Mouse (Mus musculus) CH12.LX (cell line): Measurements from ENCODE around the gene Frmd5. TPM values are rescaled to one million over a fixed set of nuclear protein-coding genes. Genes with fewer than 3 reads are reported as not detected.

Experiments used
- DNase-seq: peaks from one replicate; pipeline ENCODE4 v3.0.0-alpha.2; 2013; ENCODE audit errors: extremely low read depth
- H3K27ac ChIP-seq: 2 replicates; pipeline ENCODE4 v1.5.1; 2012; ENCODE audit warnings: low read depth, mild to moderate bottlenecking, control low read depth, moderate library complexity; ENCODE audit not compliant: insufficient read depth
- H3K27me3 ChIP-seq: replicated peaks from 2 replicates; pipeline ENCODE3; 2012; ENCODE audit warnings: inconsistent platforms
- H3K36me3 ChIP-seq, 2 experiments: replicated peaks in 1 of 2; 2 replicates each; pipeline versions ENCODE3 to v1.6.1; 2012; ENCODE audit warnings: inconsistent platforms in 1 of 2, low read length in 1 of 2, mild to moderate bottlenecking in 1 of 2, mixed read lengths in 1 of 2, moderate library complexity in 1 of 2; ENCODE audit not compliant: control insufficient read depth in 1 of 2, insufficient read depth in 1 of 2
- H3K4me1 ChIP-seq, 2 experiments: 2 replicates each; pipeline ENCODE4 v1.6.1; 2012; ENCODE audit warnings: inconsistent platforms in 1 of 2, moderate library complexity in 1 of 2; ENCODE audit not compliant: insufficient read depth in 2 of 2, control insufficient read depth in 1 of 2
- H3K4me2 ChIP-seq: 2 replicates; pipeline ENCODE4 v1.6.1; 2012; ENCODE audit warnings: low read depth, mild to moderate bottlenecking, control low read depth; ENCODE audit not compliant: poor library complexity, insufficient read depth, severe bottlenecking
- H3K4me3 ChIP-seq, 3 experiments: fragments of 150-350 bp in 1 of 3; sonication (generic) in 1 of 3; replicated peaks in 1 of 3; 2 replicates each; pipeline versions ENCODE3 to v1.5.1; 2011 to 2012; ENCODE audit warnings: low read depth in 2 of 3, low read length in 2 of 3, mild to moderate bottlenecking in 2 of 3, moderate library complexity in 2 of 3, control low read depth in 1 of 3, improper control_type of control experiment in 1 of 3, inconsistent platforms in 1 of 3, mixed read lengths in 1 of 3; ENCODE audit not compliant: poor library complexity in 1 of 3
- H3K79me2 ChIP-seq: replicated peaks from 2 replicates; pipeline ENCODE4 v1.6.1; 2012; ENCODE audit warnings: mild to moderate bottlenecking, moderate library complexity; ENCODE audit not compliant: control insufficient read depth, poor library complexity, insufficient read depth, severe bottlenecking; ENCODE audit errors: extremely low read depth
- H3K9ac ChIP-seq: 2 replicates; pipeline ENCODE4 v1.6.1; 2012; ENCODE audit warnings: low read depth, mild to moderate bottlenecking, control low read depth, moderate library complexity; ENCODE audit not compliant: insufficient read depth
- H3K9me3 ChIP-seq: replicated peaks from 2 replicates; pipeline ENCODE3; 2012; ENCODE audit warnings: low read length, inconsistent platforms, mixed read lengths
- BHLHE40 ChIP-seq: IDR thresholded peaks from 2 replicates; pipeline ENCODE4 v1.6.1; 2011; ENCODE audit warnings: mild to moderate bottlenecking, low read depth, low read length, improper control_type of control experiment
- CHD1 ChIP-seq: IDR thresholded peaks from 2 replicates; pipeline ENCODE4 v1.6.1; 2012; ENCODE audit warnings: low read depth, low read length, improper control_type of control experiment, inconsistent platforms
- CHD2 ChIP-seq: IDR thresholded peaks from 2 replicates; pipeline ENCODE4 v1.6.1; 2011; ENCODE audit warnings: low read length, improper control_type of control experiment
- CTCF ChIP-seq, 2 experiments: IDR thresholded peaks in 1 of 2; conservative IDR thresholded peaks in 1 of 2; 2 replicates each; pipeline ENCODE4 v1.5.1; 2011 to 2012; ENCODE audit warnings: low read depth in 2 of 2, low read length in 2 of 2, improper control_type of control experiment in 1 of 2, inconsistent platforms in 1 of 2, mild to moderate bottlenecking in 1 of 2, moderate library complexity in 1 of 2
- E2F4 ChIP-seq: IDR thresholded peaks from 2 replicates; pipeline ENCODE4 v1.6.1; 2011; ENCODE audit warnings: low read depth, low read length, improper control_type of control experiment; ENCODE audit not compliant: insufficient replicate concordance
- ETS1 ChIP-seq: conservative IDR thresholded peaks from 2 replicates; pipeline ENCODE4 v1.6.1; 2012; ENCODE audit warnings: low read depth, mild to moderate bottlenecking, inconsistent platforms, low read length, improper control_type of control experiment, moderate library complexity
- GABPA ChIP-seq: IDR thresholded peaks from 2 replicates; pipeline ENCODE4 v1.6.1; 2012; ENCODE audit warnings: low read depth, low read length, improper control_type of control experiment, inconsistent platforms; ENCODE audit not compliant: insufficient replicate concordance
- JUN ChIP-seq: IDR thresholded peaks from 2 replicates; pipeline ENCODE4 v1.6.1; 2011; ENCODE audit warnings: low read depth, mild to moderate bottlenecking, low read length, improper control_type of control experiment, moderate library complexity; ENCODE audit not compliant: insufficient read depth
- JUND ChIP-seq: conservative IDR thresholded peaks from 2 replicates; pipeline ENCODE4 v1.6.1; 2011; ENCODE audit warnings: low read depth, low read length, improper control_type of control experiment
- KAT2A ChIP-seq: IDR thresholded peaks from 2 replicates; pipeline ENCODE4 v1.6.1; 2012; ENCODE audit warnings: low read length, improper control_type of control experiment, inconsistent platforms; ENCODE audit not compliant: insufficient replicate concordance
- MAFK ChIP-seq: IDR thresholded peaks from 2 replicates; pipeline ENCODE4 v1.6.1; 2011; ENCODE audit warnings: low read length, improper control_type of control experiment; ENCODE audit not compliant: insufficient replicate concordance
- MAX ChIP-seq: IDR thresholded peaks from 2 replicates; pipeline ENCODE4 v1.6.1; 2011; ENCODE audit warnings: low read length, improper control_type of control experiment
- MAZ ChIP-seq: IDR thresholded peaks from 2 replicates; pipeline ENCODE4 v1.6.1; 2012; ENCODE audit warnings: low read depth, mild to moderate bottlenecking, inconsistent platforms, low read length, improper control_type of control experiment, moderate library complexity
- MXI1 ChIP-seq: IDR thresholded peaks from 2 replicates; pipeline ENCODE4 v1.6.1; 2011; ENCODE audit warnings: mild to moderate bottlenecking, low read depth, low read length, improper control_type of control experiment
- MYC ChIP-seq: IDR thresholded peaks from 2 replicates; pipeline ENCODE4 v1.6.1; 2011; ENCODE audit warnings: low read depth, mild to moderate bottlenecking, improper control_type of control experiment, low read length
- NRF1 ChIP-seq: IDR thresholded peaks from 2 replicates; pipeline ENCODE4 v1.6.1; 2014; ENCODE audit warnings: low read depth, mild to moderate bottlenecking, inconsistent platforms, low read length, improper control_type of control experiment, moderate library complexity
- PAX5 ChIP-seq: IDR thresholded peaks from 2 replicates; pipeline ENCODE4 v1.6.1; 2012; ENCODE audit warnings: low read length, inconsistent platforms, mixed read lengths
- POLR2A ChIP-seq: IDR thresholded peaks from 2 replicates; pipeline ENCODE4 v1.6.1; 2011; ENCODE audit warnings: low read depth, mild to moderate bottlenecking, improper control_type of control experiment, low read length
- POLR2AphosphoS2 ChIP-seq: IDR thresholded peaks from 2 replicates; pipeline ENCODE4 v1.6.1; 2011; ENCODE audit warnings: low read depth, low read length, improper control_type of control experiment
- SIN3A ChIP-seq: IDR thresholded peaks from 2 replicates; pipeline ENCODE4 v1.6.1; 2012; ENCODE audit warnings: low read length, improper control_type of control experiment, inconsistent platforms
- SMC3 ChIP-seq: IDR thresholded peaks from 2 replicates; pipeline ENCODE4 v1.6.1; 2011; ENCODE audit warnings: low read depth, low read length, improper control_type of control experiment
- TBP ChIP-seq: conservative IDR thresholded peaks from 2 replicates; pipeline ENCODE4 v1.6.1; 2011; ENCODE audit warnings: low read depth, low read length, improper control_type of control experiment
- UBTF ChIP-seq: IDR thresholded peaks from 2 replicates; pipeline ENCODE4 v1.6.1; 2012; ENCODE audit warnings: low read depth, mild to moderate bottlenecking, inconsistent platforms, low read length, improper control_type of control experiment, moderate library complexity
- USF2 ChIP-seq: conservative IDR thresholded peaks from 2 replicates; pipeline ENCODE4 v1.6.1; 2011; ENCODE audit warnings: low read depth, low read length, improper control_type of control experiment
- ZKSCAN1 ChIP-seq: IDR thresholded peaks from 2 replicates; pipeline ENCODE4 v1.6.1; 2012; ENCODE audit warnings: low read depth, inconsistent platforms, low read length, improper control_type of control experiment, borderline replicate concordance
- ZMIZ1 ChIP-seq: IDR thresholded peaks from 2 replicates; pipeline ENCODE4 v1.6.1; 2012; ENCODE audit warnings: low read depth, mild to moderate bottlenecking, inconsistent platforms, low read length, improper control_type of control experiment
- ZNF384 ChIP-seq: IDR thresholded peaks from 2 replicates; pipeline ENCODE4 v1.6.1; 2012; ENCODE audit warnings: low read depth, low read length, improper control_type of control experiment, inconsistent platforms
- dilution Hi-C: fragments of 300-500 bp; cut with MboI; formaldehyde crosslinking; loops from 2 replicates; pipeline ENCODE4 v1.14.3; 2020; ENCODE audit warnings: low sequenced_read_pairs; ENCODE audit not compliant: extremely low pct_unique_long_range_greater_than_20kb, extremely low pct_ligation_motif_present
- in situ Hi-C: fragments of 300-500 bp; cut with MboI; formaldehyde crosslinking; loops from 3 replicates; pipeline ENCODE4 v1.14.3; 2019; ENCODE audit warnings: low sequenced_read_pairs, low pct_ligation_motif_present, low pct_unique_long_range_greater_than_20kb, mixed read lengths
- polyA plus RNA-seq: library from polyadenylated mRNA; unstranded; fragments of >175 nt; gene quantifications from 2 replicates; pipeline ENCODE4 v1.2.1, GENCODE M21; 2012; ENCODE audit warnings: low read depth; ENCODE audit not compliant: insufficient read length
- total RNA-seq, 2 experiments: library from RNA; depleted of rRNA; stranded (reverse); fragments of 300-350 nt in 1 of 2; fragments of >200 nt in 1 of 2; gene quantifications; 2 replicates each; pipeline ENCODE4 v1.2.3; 2012 to 2014

Gene Frmd5
- total and polyA plus RNA-seq, 3 experiments, result 1.9 to 3.5 (median 3.2) TPM

DNA sequence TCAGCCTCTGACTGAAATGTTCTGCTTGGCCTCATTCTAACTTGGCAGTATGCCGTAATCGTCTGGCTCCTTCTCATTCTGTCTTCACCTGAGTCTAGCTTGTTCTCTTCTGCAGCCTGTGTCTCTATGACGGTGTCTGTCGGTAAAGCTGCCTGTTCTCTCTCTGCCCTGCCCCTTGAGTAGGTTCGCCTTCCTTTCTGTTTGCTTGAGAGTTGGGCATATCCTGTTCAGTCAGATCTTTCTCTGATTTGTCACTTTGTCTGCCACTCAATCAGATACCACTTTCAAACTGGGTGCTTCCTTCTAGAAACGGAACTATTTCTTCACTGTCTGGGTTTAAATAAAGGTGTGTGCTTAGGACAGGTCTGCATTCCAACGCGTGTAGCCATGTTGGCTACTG, 295.5 kb downstream of the Frmd5 start:
- Histone ChIP-seq H3K4me1 (peaks cover 3 to 34% of the 10 kb centered on the region in 2 experiments; a peak in 3 of 4 replicates), H3K9me3 (no peaks in the 10 kb centered on the region), H3K4me2 (no peak overlapping the region), H3K36me3 (peaks cover 26 to 64% of the 10 kb centered on the region in 2 experiments), H3K4me3 (no peak overlapping the region), H3K9ac (no peak overlapping the region), H3K27ac (no peak overlapping the region), H3K27me3 (no peaks in the 10 kb centered on the region), H3K79me2 (peaks cover 74% of the 10 kb centered on the region)
- TF ChIP-seq USF2, result no peak
- DNase-seq, result peak; percentile 32
- dilution Hi-C loops, result no loop called here
- in situ Hi-C loops, result no loop called here

DNA sequence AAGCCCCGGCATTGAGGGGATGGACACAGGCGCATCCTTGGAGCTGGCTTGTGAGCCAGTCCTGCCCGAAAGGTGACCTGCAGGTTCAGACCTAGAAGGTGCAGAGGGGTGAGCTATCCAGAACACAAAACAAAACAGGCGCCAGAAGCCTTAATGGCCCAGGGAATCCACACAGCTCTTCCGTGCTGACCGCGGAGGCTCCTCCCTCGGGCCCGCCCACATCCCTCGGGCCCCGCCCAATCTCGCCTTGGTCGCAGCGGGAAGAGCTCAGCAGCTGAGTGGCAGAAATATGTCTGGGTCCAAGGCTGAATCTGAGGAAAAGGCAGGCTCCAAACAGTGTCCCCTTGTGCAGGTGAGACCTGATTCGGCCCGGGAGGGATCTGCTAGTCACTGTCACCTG, 297.3 kb downstream of the Frmd5 start:
- in situ Hi-C loops, result no loop called here
- no peak overlapping the region for H3K9ac ChIP-seq
- H3K36me3 ChIP-seq, result peaks cover 20 to 54% of the 10 kb centered on the region in 2 experiments

DNA sequence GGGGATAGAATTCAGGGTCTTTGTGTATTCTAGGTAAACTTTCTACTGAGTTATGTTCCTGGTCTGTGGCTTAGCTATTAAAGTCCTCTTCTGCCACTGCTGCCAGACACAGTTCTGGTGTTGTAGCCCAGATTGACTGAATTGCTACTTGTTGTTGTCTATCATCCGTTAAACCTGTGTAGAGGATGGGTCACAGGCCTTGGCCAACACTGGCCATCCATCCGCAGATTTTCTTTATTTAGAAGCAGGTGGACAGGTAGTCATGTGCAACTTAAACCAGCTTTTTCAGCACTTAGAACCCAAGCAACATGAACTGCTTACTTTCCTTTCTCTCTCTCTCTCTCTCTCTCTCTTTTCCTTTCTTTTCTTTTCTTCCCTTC, 298.9 kb downstream of the Frmd5 start:
- no peak for TF ChIP-seq UBTF
- TF ChIP-seq ETS1, result no peak
- no peak for TF ChIP-seq ZMIZ1
- no peak for TF ChIP-seq SMC3
- no peak for TF ChIP-seq SIN3A
- no peak for TF ChIP-seq MAX
- no peak for TF ChIP-seq CHD2
- TF ChIP-seq MXI1, result no peak
- no peak for TF ChIP-seq CTCF (conservative IDR thresholded peaks at IDR 0.05 in 1 of 2, IDR thresholded peaks at IDR 0.05 in 1 of 2; ENCODE audit: low read depth in 2 of 2, low read length in 2 of 2)
- TF ChIP-seq CHD1, result no peak
- no peak for TF ChIP-seq POLR2AphosphoS2
- no peak for TF ChIP-seq E2F4
- no peak for TF ChIP-seq JUN
- no peak for TF ChIP-seq ZKSCAN1
- no peak for TF ChIP-seq JUND
- no peak for TF ChIP-seq USF2
- no peak for TF ChIP-seq ZNF384
- no peak for TF ChIP-seq TBP
- TF ChIP-seq GABPA, result no peak
- no peaks in the 10 kb centered on the region for H3K9me3 ChIP-seq
- peak overlapping the region; percentile 28 for H3K27ac ChIP-seq
- in situ Hi-C loops (no loop called here), dilution Hi-C loops (no loop called here)
- peaks cover 63% of the 10 kb centered on the region for H3K79me2 ChIP-seq
- H3K9ac ChIP-seq, result peak overlapping the region; percentile 62
- peak overlapping the region; percentile 96 for H3K4me2 ChIP-seq
- H3K27me3 ChIP-seq, result no peaks in the 10 kb centered on the region
- H3K36me3 ChIP-seq, result peaks cover 26 to 46% of the 10 kb centered on the region in 2 experiments
- DNase-seq, result no peak
- peak overlapping the region; percentile 56 to 65 (median 57) for H3K4me3 ChIP-seq
- peaks cover 7 to 34% of the 10 kb centered on the region in 2 experiments; a peak in 2 of 4 replicates for H3K4me1 ChIP-seq

More for the DNA sequence above, 297.3 kb downstream of the Frmd5 start:
- Histone ChIP-seq H3K79me2 (peaks cover 71% of the 10 kb centered on the region), H3K9me3 (no peaks in the 10 kb centered on the region), H3K4me1 (peaks cover 5 to 37% of the 10 kb centered on the region in 2 experiments; a peak in 3 of 4 replicates), H3K27me3 (no peaks in the 10 kb centered on the region), H3K4me2 (no peak overlapping the region)
- no peak for DNase-seq
- TF ChIP-seq GABPA, result no peak
- no peak for TF ChIP-seq E2F4
- no peak for TF ChIP-seq MYC
- no peak for TF ChIP-seq MAFK
- no peak for TF ChIP-seq MAX
- TF ChIP-seq ZNF384, result no peak
- TF ChIP-seq ETS1, result no peak
- TF ChIP-seq JUND, result no peak
- TF ChIP-seq POLR2A, result no peak
- TF ChIP-seq PAX5, result no peak
- TF ChIP-seq KAT2A, result no peak
- TF ChIP-seq MXI1, result no peak
- TF ChIP-seq MAZ, result no peak
- no peak for TF ChIP-seq BHLHE40
- no peak for TF ChIP-seq NRF1
- TF ChIP-seq, all 38 proteins: peak for 0
- Histone ChIP-seq H3K27ac (no peak overlapping the region), H3K4me3 (no peak overlapping the region)
- dilution Hi-C loops, result no loop called here
